Mouse (Mus musculus) lung, postnatal 0 days (tissue): ENCODE measurements at regions not wholly inside any gene's neighbourhood (a gene's known extent, or its start where the extent isn't known, plus 50 kb on each side); places are given as distances from the start of the nearest gene placed in this dataset.

Experiments
- CTCF ChIP-seq: IDR thresholded peaks from 2 replicates; pipeline ENCODE4 v1.5.1; 2016; ENCODE audit warnings: antibody characterized with exemption, mild to moderate bottlenecking
- EP300 ChIP-seq: IDR thresholded peaks from 2 replicates; pipeline ENCODE4 v1.6.1; 2016; ENCODE audit warnings: antibody characterized with exemption, mild to moderate bottlenecking, control low read depth

GRCm38 (mm10) chr2:128407076-128407475, 183.9 kb upstream of the Spdye4c start:
- TF ChIP-seq CTCF (no peak), EP300 (no peak)
